Mouse (Mus musculus): ENCODE results near the gene Yipf3.

Gene Yipf3

GRCm38 (mm10) chr17:46283911-46284310, 36.0 kb downstream of the Yipf3 start:
- DNase-seq (ENCODE audit: low spot score in 2 of 2) = no peak

GRCm38 (mm10) chr17:46284653-46285052, 36.8 kb downstream of the Yipf3 start:
- DNase-seq (ENCODE audit: low spot score in 2 of 2) = no peak

GRCm38 (mm10) chr17:46285407-46285806, 37.5 kb downstream of the Yipf3 start:
- no peak for DNase-seq (ENCODE audit: low spot score in 2 of 2)

- no peak for DNase-seq (ENCODE audit: low spot score in 2 of 2)
These were observed 39.8 kb downstream of the Yipf3 start for GRCm38 (mm10) chr17:46287678-46288095.

GRCm38 (mm10) chr17:46296601-46297000, 48.7 kb downstream of the Yipf3 start:
- no peak for DNase-seq (ENCODE audit: low spot score in 2 of 2)

GRCm38 (mm10) chr17:46297028-46297363, 49.1 kb downstream of the Yipf3 start:
- DNase-seq (ENCODE audit: low spot score in 2 of 2) = no peak

GRCm38 (mm10) chr17:46297364-46298219, 49.7 kb downstream of the Yipf3 start, which contains the start of gene Dlk2:
Gene Dlk2, plus strand, starts transcription at chr17:46297421.
- DNase-seq (ENCODE audit: low spot score in 2 of 2) = no peak

GRCm38 (mm10) chr17:46298220-46298913, 50.5 kb downstream of the Yipf3 start:
- peak; percentile 82 to 83 for DNase-seq (ENCODE audit: low spot score in 2 of 2)

GRCm38 (mm10) chr17:46301892-46302291, 54.0 kb downstream of the Yipf3 start:
- no peak for DNase-seq (ENCODE audit: low spot score in 2 of 2)
